Mouse (Mus musculus) embryo, embryonic 10 days (tissue): ENCODE results near the gene Zfp771.
A peak's percentile ranks its signal among the peaks of the same experiment; 100 is the strongest.

Source experiments
- DNase-seq: peaks from one replicate; pipeline ENCODE4 v3.0.0-alpha.2; 2015; ENCODE audit warnings: low spot score

The Zfp771 gene

DNA sequence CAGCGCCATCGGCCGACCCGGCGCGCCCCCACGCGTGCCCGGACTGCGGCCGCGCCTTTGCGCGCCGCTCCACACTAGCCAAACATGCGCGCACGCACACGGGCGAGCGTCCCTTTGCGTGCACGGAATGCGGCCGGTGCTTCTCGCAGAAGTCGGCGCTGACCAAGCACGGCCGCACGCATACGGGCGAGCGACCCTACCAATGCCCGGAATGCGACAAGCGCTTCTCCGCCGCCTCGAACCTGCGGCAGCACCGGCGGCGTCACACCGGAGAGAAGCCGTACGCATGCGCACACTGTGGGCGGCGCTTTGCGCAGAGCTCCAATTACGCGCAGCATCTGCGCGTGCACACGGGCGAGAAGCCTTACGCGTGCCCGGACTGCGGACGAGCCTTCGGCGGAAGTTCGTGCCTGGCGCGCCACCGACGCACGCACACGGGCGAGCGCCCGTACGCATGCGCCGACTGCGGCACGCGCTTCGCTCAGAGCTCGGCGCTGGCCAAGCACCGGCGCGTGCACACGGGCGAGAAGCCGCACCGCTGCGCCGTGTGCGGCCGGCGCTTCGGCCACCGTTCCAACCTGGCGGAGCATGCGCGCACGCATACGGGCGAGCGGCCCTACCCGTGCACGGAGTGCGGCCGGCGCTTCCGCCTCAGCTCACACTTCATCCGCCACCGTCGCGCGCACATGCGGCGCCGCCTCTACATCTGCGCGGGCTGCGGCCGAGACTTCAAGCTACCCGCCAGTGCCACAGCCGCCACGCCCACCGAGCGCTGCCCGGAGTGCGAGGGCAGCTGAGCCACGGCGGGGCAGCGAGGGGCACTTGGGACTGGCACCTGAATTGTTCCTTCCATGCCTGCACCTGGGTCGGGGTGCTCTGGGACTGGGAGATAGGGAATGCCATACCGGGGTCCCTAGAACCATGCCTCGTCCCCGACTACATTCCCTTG lies 10.0 kb downstream of the Zfp771 start:
- DNase-seq, result peak; percentile 99

DNA sequence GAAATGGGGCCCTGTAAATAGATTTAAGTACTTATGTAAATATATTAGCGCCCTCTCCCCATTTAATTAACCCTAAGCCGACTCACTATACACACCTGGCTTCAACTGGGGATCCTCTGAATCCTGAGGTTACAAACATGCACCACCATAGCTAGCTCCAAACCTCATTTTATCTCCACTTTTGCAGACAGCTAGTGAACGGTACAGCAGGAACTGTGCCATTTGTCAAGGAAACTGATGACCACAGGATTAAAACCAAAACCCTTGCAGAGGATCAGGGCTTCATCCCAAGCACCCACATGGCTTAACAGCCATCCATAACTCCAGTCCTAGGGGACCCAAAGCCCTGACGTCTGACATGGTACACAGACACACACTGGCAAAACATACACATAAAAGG lies 10.9 kb downstream of the Zfp771 start:
- no peak for DNase-seq

DNA sequence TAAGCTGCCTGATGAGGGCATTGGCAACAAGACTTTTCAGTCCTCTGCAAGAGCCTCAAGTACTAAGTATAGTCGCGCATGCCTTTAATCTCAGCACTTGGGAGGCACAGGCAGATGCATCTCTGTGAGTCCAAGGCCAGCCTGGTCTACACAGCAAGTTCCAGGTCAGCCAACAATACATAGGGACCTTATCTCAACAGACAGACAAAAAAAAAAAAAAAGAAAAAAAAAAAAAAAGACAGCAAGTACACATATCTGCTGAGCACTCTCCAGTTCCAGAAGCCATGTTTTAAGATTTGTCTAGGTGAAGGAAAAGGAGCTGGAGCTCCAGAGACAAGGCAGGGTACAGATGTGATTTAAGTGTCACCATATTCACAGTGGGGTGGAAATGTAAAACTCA lies 11.9 kb downstream of the Zfp771 start:
- no peak for DNase-seq

DNA sequence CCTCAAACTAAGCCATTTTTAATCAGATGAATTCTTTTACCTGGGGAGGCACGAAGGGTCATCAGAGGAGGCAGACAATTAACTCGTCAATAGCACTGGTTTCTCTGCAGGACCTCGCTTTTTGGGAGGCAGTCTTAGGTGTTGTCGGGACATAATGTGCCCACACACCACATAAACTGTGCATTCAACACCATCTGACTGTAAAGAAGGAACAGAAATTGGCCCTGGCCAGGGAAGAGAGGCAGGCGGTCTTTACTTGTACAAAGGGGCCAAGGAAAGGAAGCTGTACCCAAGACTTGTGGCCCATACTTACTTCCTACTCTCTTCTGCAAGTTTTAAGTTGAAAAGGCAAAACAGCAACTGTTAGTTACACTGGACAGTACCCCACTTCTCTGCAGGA lies 12.4 kb downstream of the Zfp771 start:
- DNase-seq, result no peak

DNA sequence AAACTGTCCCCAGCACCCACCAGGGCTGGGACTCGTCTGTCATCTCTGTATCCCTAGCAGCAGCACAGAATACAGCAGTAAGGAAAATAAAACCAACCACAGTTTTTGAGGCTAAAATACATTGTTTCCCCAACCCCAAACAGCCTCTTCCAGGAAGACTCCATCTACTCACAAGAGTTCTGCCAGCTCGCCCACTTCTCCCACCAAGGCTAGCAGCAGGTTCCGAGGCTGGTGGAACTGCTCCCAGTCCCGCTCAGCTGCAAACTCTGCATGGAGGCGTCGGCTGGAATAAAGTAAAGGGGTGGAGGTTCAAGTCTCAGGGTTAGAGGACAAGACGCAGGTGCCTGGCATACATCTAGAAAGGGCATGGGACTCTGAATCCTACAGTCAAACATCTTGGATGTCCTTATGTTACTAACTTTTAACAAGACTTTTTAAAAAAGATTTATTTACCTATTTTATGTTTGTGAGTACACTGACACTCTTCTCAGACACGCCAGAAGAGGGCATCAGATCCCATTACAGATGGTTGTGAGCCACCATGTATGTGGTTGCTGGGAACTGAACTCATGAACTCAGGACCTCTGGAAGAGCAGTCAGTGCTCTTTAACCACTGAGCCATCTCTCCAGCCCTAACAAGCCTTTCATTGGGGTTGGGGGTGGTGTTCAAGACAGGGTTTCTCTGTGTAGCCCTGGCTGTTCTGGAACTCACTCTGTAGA lies 15.3 kb downstream of the Zfp771 start:
- DNase-seq, result no peak

DNA sequence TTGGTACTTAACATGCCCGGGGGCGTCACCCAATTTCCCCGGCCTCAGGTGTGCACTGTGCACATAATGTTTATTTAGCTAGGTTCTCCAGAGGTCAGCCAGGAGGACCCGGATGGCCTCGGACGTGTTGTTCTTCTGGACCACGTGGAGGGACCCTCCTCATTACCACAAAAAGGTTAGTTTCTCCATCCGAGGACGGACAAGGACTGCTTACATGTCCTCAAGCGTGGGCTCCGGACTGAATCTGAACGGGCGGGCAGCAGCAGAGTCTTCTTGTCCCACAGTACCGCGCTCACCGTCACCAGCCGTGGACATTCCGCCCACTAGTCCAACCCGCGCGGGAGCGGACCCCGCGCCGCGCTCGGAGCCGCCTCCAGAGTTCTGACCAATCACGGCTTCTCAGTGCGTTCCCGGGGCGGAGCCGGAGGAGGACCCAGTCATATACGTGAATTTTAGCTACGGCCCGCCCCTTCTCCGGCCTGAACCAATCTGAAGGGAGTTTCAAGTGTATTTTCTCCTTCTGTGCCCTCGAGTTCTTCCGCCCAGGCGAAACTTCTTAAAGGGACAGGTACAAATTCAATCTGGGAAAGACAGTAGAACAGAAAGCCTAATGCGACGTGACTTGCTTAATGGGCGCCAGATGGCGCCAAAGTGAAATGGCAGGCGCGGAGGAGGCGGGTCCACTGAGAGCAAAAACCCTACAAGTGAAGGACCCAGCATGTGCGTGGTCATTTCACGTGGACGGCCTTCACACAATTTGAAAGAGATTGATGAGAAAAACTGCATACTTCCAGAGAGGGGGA lies 16.4 kb downstream of the Zfp771 start, which contains the start of gene Dctpp1:
TSS of gene Dctpp1 (minus strand) at position 401 of the 803 bp plus-strand sequence.
- DNase-seq, result peak; percentile 98

DNA sequence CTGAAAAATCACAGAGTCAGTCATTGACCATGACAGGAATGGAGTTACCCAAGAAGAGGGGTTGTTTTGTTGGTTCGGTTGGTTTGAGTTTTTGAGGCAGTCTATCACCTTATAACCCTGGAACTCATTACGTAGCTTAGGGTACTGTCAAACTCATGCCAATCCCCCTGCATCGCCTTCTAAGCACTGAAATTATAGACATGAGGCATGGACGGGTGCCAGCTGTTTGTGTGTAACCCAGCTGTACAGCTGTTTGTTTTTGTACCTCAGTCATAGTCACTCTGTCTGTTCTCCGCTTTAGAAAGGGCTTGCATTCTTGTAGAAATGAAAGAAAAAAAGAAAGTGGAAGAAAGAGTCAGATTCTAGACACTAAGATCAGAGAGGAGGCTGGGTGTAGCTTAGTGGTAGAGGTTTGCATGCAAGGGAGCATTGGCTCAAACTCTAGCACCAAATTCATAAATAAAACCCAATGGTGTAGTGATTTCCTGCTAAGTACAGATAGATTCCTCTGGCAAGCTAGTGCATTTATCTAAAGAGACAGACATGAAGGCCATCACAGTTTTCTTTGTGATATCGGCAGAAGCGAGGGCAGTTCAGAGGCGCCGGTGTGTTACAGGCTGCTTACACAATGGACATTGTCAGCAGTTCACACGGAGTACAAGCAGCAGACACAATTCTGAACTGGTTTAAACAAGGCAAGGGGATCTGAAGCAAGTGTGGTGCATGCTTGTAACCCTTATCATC lies 18.3 kb downstream of the Zfp771 start:
- DNase-seq, result no peak

DNA sequence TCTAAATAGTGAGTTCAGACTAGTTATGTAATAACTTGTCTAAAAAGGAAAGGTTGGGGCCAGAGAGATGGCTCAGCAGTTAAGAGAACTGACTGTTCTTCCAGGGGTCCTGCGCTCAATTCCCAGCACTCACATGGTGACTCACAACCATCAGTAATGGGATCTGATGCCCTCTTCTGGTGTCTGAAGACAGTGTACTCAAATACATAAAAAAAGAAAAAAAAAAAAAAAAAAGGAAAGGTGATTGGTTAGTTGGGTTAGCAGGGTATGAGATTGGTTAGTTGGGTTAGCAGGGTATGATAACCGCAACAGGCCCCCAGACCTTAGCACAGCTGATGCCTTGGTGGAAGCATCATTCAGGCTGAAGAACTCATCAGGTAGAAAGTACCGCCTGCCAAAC lies 19.5 kb downstream of the Zfp771 start:
- no peak for DNase-seq

DNA sequence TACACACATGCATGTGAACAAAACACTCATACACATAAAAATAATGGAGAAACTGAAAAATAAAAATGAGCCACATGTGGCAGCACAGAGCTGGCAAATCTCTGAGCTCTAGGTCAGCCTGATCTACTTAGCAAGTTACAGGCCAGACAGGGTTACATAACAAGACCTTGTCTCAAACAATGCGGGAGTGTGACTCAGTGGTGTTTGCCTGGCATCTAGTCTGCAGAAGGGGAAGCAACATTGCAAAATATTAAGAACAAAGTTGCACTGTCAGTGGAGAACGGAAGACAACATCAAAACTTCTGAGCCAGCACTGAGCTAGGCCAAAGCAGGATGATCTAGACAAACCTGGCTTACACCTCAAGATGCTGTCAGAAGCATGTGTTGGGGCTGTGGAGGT lies 26.2 kb downstream of the Zfp771 start:
- no peak for DNase-seq

DNA sequence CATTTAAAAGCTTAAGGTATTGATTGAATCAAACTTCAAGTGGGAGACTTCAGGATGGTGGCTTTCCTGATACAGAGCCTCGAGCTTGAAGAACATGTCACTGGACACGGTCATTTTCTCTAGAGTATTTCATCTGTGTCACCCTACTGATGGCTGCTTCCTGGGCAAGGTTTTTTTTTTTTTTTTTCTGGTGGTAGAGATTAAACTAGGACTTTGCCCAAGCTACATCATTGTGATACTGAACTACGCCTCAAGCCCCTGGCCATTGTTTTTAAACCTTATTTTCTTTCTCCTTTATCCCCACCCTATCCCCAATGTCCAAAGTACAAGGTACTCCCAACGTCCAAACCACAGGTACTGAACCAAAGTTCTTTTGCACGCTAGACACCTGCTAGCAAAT lies 26.6 kb downstream of the Zfp771 start:
- no peak for DNase-seq

DNA sequence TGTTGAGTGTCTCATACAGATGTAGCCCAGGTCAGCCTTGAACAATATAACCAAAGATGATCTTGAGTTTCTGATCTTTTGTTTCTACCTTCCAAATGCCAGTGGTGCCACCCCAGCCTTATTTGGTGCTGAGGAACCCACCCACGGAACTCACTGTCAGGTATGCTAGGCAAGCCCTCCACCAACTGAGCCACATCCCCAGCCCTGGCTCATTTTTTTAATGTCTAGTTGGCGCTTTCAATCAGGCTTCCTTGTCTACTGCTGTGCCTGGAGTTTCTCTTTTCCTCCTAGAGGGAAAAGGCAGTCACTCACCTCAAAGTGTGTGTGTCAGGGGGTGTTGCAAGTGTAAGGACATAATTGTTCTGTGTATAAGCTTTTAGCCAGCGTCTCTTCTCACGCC lies 27.0 kb downstream of the Zfp771 start:
- DNase-seq, result no peak

DNA sequence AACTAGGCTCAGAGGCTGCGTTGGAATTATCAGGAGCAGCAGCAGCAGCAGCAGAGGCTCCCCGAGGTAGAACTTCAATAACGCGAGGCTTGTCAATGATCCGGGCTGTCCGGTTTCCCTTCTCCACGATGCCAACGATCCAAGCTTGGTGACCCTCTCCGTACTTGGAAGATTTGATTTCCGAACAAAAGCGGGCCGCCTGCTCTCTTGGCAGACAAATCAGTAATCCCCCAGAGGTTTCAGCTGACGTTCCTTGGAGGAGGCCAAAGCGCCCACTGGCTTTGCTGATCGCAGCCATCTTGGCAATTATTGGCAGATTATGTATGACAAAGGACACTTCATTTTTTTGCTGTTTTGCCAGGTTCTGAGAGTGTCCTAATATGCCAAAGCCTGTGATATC lies 28.5 kb downstream of the Zfp771 start:
- DNase-seq, result no peak

DNA sequence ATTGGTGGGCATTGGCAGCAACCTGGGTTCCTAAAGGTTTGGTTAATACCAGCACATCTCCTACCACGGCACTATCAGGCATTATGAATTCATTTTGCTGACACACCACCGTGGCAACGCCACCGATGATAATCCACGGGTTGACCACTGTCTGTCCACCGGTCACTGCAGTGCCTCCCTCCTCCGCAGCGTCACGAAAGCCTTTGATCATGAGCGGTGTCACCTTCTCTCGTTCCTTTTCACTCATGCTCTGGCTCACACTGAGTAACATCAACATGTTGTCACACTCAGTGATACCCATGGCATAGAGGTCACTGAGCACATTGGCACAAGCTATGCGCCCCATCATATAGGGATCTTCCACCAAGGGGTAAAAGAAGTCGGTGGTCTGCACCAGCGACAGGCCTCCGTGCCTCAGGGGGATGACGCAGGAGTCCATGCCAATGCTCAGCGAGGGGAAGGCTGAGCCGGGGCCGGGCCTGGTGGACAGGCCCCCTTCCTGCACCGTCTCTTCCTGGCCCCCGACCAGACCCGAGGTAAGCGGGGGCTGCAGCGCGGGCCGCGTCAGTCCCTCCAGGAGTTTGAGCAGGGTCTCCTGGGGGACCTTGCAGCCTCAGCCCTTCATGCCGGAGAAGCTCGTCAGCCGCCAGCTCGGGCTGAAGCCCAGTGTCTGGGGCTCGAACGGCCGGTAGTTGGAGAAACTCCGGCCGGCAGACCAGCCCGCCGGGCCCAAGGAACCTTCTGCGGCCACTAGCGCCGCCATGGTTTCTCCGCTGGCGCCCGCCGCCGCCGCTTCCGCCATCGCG lies 29.2 kb downstream of the Zfp771 start:
- peak; percentile 38 for DNase-seq

DNA sequence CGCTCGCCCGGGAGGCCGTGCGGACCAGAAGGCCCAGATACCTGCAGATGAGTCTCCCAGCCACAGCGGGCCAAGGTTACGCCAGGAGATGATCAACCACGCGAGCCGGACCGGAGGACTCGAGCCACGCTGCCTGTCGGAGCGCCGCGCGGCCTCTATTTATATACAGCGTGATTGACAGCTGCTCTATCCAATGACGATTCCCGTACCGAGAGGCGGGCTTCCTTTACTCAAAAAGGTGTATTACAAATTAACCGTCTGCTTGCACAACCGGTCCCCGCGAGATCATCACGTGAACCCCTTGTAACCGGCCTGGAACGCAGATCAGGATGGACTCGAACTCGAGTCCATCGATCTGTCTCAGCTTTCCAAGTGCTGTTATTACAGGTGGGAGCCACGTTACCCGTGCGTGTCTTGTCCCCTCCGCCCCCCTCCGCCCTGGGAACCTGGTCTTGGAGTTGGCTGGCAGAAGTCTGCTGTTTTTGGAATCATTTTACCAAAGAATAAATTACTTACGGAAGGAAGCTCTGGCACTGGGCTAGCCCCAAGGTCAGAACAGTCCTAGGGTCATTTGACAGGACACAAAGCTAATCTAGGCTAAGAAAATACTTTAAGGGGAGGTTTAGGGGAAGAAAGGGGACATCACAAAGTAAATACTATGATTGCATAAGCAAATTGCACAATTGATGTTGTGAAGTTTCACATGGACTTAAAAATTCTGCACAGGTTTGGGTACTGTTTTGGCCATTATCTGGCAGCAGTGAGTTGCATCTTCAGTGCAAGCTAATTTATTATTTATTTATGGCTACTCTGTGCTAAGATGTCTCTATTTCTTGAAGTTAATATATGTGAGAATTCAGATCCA lies 30.1 kb downstream of the Zfp771 start, which contains the start of gene Sephs2:
TSS of gene Sephs2 (minus strand) at position 131 of the 865 bp plus-strand sequence.
- DNase-seq, result peak; percentile 95

DNA sequence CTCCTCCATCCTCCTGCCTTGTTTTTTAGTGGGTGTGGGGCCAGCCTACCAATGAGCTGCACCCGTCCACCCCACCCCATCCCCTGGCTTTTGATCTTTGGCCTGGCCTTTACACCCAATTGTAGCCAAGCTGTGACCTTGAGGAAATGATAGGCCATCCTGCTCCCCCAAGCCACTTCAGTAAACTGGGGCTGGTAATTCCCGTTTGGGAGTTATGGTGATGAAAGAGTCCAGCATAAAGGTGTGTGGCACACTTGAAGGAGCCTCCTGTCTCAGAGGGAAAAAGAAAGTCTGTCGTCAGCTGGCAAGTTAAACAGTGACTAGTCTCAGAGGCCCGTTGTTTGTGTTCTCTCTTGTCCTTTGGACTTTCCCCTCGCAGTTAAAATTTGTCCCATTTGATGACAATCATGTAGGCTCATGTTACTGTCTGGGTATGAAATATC lies 32.5 kb downstream of the Zfp771 start:
- no peak for DNase-seq

DNA sequence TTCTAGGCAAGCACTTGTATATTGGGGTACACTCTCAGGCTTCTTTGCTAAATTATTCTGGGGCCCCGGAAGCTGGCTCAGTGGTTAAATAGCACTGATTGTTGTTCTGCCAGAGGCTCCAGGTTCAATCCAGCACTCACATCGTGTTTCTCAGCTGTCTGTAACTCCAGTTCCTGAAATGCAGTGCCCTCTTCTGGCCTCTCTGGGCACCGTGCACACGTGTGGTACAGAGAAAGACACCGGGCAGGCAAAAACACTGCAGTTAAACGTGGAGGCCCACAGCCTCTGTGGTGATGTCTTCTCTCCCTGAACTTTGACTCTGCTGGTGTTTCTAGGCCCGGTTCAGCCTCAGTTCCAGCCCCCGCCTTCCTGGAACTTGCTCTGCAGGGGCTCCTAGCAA lies 34.2 kb downstream of the Zfp771 start:
- DNase-seq, result peak; percentile 77

DNA sequence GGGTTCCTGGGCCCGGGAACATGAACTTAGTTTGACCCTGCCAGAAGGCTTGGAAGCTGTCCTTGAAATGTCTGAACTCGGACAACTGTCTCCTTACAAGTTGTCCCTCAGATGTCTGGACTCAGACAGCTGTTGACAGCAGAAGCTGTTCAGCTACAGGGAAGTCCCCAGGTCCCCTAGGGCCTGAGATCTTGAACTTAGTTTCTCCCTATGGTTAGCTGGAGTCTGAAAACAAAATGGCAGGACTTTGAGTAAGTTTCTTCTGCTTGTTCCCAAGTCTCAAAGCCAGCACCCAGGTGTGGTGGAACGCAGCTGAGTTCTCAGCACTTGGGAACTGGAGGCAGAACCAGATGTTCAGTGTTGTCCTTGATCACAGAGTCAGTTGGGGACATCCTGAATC lies 36.0 kb downstream of the Zfp771 start:
- no peak for DNase-seq

DNA sequence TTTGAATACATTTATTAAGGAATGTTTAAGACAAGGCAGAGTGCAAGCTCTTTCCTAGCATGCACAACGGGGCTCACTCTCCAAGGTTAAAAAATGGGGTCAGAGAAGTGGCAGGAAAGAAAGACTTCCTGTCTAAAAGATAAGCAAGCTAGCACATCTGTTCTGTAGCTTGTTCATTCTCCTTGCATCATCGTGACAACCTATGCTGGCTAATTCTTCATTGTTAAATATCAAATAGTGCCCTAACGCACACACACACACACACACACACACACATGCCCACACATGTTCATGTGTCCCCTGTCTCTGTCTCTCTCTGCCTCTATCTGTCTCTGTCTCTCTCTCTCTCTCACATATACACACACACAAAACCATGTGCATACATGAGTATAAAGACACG lies 37.0 kb downstream of the Zfp771 start:
- DNase-seq, result no peak

DNA sequence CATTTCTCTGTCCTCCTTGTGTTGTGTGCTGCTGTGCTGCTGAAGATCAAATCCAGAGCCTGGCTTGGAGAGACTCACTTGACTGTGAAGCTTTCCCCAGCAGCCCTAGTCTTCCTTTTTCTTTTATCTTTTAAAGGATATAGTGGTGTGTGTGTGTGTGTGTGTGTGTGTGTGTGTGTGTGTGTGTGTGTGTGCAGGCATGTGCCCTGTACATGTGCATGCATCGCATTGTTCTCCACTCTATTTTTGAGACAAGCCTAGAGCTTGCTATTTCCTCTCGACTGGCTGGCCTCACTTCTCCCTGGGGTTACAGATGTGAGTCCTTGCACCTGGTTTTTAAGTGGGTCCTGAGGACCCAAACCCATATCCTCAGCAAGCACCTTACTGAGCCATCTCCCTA lies 38.1 kb downstream of the Zfp771 start:
- DNase-seq, result no peak

DNA sequence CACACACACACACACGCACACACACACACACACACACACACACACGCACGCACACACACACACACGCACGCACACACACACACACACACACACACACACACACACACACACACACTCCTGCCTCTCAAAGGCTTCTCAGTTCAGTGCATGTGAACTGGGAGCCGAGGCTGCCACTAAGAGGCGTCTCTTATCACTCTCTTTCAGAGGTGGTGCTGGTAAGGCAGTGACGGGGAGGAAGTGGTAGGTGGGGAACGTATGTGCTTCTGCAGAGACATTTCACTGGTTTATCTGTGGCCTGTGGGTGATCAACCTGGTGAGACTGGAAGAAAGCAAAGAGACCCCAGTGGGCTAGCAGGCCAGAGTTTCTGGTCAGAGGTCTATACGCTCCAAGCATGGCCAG lies 41.1 kb downstream of the Zfp771 start:
- DNase-seq, result no peak
